Mouse (Mus musculus): ENCODE measurements around the gene Steap1. TPM values are rescaled to one million over a fixed set of nuclear protein-coding genes. Genes with fewer than 3 reads are reported as not detected.

Steap1 gene
- total and polyA plus RNA-seq, 2 experiments from 2014 or later = 0.11 to 0.70 TPM

GRCm38 (mm10) chr5:5693956-5694653 lies 55.0 kb downstream of the Steap1 start, which contains the start of gene Steap2:
TSS of gene Steap2 (minus strand) at chr5:5694578.
- Histone ChIP-seq H3K27ac (ENCODE audit: low read depth) (no peak within 1 kb of the TSS), H3K9me3 (replicated peaks; ENCODE audit: control insufficient read depth, low read length) (no peaks in the 10 kb centered on the region), H3K4me1 (ENCODE audit: control insufficient read depth, insufficient read depth) (no peaks in the 10 kb centered on the region; the same call in 1 of the 2 replicates), H3K4me3 (ENCODE audit: low read depth, low read length) (peak within 1 kb of the TSS; percentile 60), H3K27me3 (ENCODE audit: control insufficient read depth, insufficient read depth, low read length) (peaks cover 3% of the 10 kb centered on the region; the same call in 1 of the 2 replicates), H3K9ac (replicated peaks; ENCODE audit: low read depth, low read length) (peak within 1 kb of the TSS; percentile 69), H3K36me3 (replicated peaks; ENCODE audit: control insufficient read depth, insufficient read depth, low read length) (no peaks in the 10 kb centered on the region), H3K4me2 (ENCODE audit: low read depth, low read length) (peak within 1 kb of the TSS; percentile 89)
- ATAC-seq (ENCODE audit: insufficient read depth, low read depth) (peak; percentile 82), DNase-seq (ENCODE audit: low spot score) (peak; percentile 44)
- under 1% methylated on average over 57 of the region's 66 CpGs for WGBS
- no peak for TF ChIP-seq CTCF (IDR thresholded peaks at IDR 0.05; ENCODE audit: low read depth)

- no peak for TF ChIP-seq CTCF (IDR thresholded peaks at IDR 0.05; ENCODE audit: low read depth)
- TF ChIP-seq EP300 (IDR thresholded peaks at IDR 0.05; ENCODE audit: low read depth) = no peak
- peak overlapping the region; percentile 89 for H3K4me2 ChIP-seq (ENCODE audit: low read depth, low read length)
- H3K9me3 ChIP-seq (replicated peaks; ENCODE audit: control insufficient read depth, low read length) = no peaks in the 10 kb centered on the region
- H3K4me3 ChIP-seq (ENCODE audit: low read depth, low read length) = peak overlapping the region; percentile 60
- no peak overlapping the region for H3K27ac ChIP-seq (ENCODE audit: low read depth)
- H3K4me1 ChIP-seq (ENCODE audit: control insufficient read depth, insufficient read depth) = no peaks in the 10 kb centered on the region; the same call in 1 of the 2 replicates
- peaks cover 3% of the 10 kb centered on the region; the same call in 1 of the 2 replicates for H3K27me3 ChIP-seq (ENCODE audit: control insufficient read depth, insufficient read depth, low read length)
- no peaks in the 10 kb centered on the region for H3K36me3 ChIP-seq (replicated peaks; ENCODE audit: control insufficient read depth, insufficient read depth, low read length)
- WGBS = under 1% methylated on average over 26 of the region's 29 CpGs
- DNase-seq (ENCODE audit: low spot score) (no peak), ATAC-seq (ENCODE audit: insufficient read depth, low read depth) (peak; percentile 59)
- H3K9ac ChIP-seq (replicated peaks; ENCODE audit: low read depth, low read length) = peak overlapping the region; percentile 69
These were observed 55.6 kb downstream of the Steap1 start for GRCm38 (mm10) chr5:5693541-5693955.

GRCm38 (mm10) chr5:5692167-5692738 lies 56.9 kb downstream of the Steap1 start:
- Histone ChIP-seq H3K27ac (ENCODE audit: low read depth) (no peak overlapping the region), H3K9me3 (replicated peaks; ENCODE audit: control insufficient read depth, low read length) (no peaks in the 10 kb centered on the region), H3K4me2 (ENCODE audit: low read depth, low read length) (no peak overlapping the region), H3K9ac (replicated peaks; ENCODE audit: low read depth, low read length) (no peak overlapping the region), H3K27me3 (ENCODE audit: control insufficient read depth, insufficient read depth, low read length) (peaks cover 3% of the 10 kb centered on the region; the same call in 1 of the 2 replicates), H3K4me3 (ENCODE audit: low read depth, low read length) (no peak overlapping the region), H3K36me3 (replicated peaks; ENCODE audit: control insufficient read depth, insufficient read depth, low read length) (no peaks in the 10 kb centered on the region), H3K4me1 (ENCODE audit: control insufficient read depth, insufficient read depth) (no peaks in the 10 kb centered on the region; the same call in 1 of the 2 replicates)
- ATAC-seq (ENCODE audit: insufficient read depth, low read depth) = no peak
- no peak for TF ChIP-seq CTCF (IDR thresholded peaks at IDR 0.05; ENCODE audit: low read depth)
- no peak for TF ChIP-seq EP300 (IDR thresholded peaks at IDR 0.05; ENCODE audit: low read depth)
- 60% methylated on average over 4 of the region's 4 CpGs for WGBS
- no peak for DNase-seq (ENCODE audit: low spot score)

DNA sequence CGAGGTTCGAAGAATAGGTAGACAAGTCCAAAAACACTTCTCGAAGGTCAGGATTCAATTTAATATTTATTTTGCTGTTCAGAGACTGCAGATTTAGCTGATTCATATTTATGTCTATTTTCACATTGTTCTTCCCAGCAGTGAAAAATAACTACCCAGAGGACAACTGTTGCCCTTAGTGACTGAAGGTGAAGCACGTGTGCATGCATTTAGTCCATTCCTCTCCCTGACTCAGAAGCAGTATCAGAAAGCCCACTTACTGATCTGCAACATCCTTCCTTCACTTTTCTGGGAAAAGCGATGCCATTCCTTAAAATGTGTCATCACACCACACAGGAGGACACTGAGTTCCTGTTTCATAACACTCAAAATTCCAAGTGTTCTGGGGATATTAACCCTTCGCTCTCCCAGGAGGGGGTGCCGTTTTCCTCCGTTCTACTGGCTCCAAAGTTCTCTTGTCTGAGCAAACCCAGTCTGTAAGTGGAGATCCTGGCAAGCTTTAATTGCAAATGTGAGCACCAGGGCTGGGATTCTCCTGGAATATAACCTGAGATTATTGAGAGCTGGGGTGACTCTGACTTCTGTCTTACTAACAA lies 60.1 kb downstream of the Steap1 start:
- peaks cover 3% of the 10 kb centered on the region; the same call in 1 of the 2 replicates for H3K27me3 ChIP-seq (ENCODE audit: control insufficient read depth, insufficient read depth, low read length)
- H3K9ac ChIP-seq (replicated peaks; ENCODE audit: low read depth, low read length) = no peak overlapping the region
- H3K27ac ChIP-seq (ENCODE audit: low read depth) = no peak overlapping the region
- TF ChIP-seq EP300 (IDR thresholded peaks at IDR 0.05; ENCODE audit: low read depth) (no peak), CTCF (IDR thresholded peaks at IDR 0.05; ENCODE audit: low read depth) (no peak)
- no peaks in the 10 kb centered on the region for H3K9me3 ChIP-seq (replicated peaks; ENCODE audit: control insufficient read depth, low read length)
- ATAC-seq (ENCODE audit: insufficient read depth, low read depth) (no peak), DNase-seq (ENCODE audit: low spot score) (no peak)
- no peaks in the 10 kb centered on the region; the same call in 1 of the 2 replicates for H3K4me1 ChIP-seq (ENCODE audit: control insufficient read depth, insufficient read depth)
- WGBS = 73% methylated on average over 8 of the region's 8 CpGs
- H3K36me3 ChIP-seq (replicated peaks; ENCODE audit: control insufficient read depth, insufficient read depth, low read length) = no peaks in the 10 kb centered on the region
- no peak overlapping the region for H3K4me3 ChIP-seq (ENCODE audit: low read depth, low read length)
- no peak overlapping the region for H3K4me2 ChIP-seq (ENCODE audit: low read depth, low read length)

DNA sequence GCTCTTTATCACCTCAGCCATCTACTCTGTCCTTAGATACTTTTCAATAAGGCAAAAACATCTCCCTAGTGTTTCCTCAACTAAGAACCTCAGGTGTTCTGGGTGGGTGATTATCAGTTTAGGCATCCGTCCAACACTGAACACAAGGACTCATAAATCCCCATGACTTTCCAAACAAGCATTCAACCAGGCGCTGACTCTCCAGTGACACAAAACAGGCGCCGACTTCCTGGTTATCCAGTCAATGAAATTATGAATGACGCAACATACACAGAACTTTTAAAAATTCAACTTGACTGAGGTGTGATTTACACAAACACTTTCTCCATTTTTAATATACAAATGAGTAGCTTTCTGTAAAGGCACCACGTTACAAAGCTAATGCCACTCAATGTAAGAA lies 60.9 kb downstream of the Steap1 start:
- Histone ChIP-seq H3K4me1 (ENCODE audit: control insufficient read depth, insufficient read depth) (no peaks in the 10 kb centered on the region), H3K36me3 (replicated peaks; ENCODE audit: control insufficient read depth, insufficient read depth, low read length) (no peaks in the 10 kb centered on the region), H3K4me3 (ENCODE audit: low read depth, low read length) (no peak overlapping the region), H3K27me3 (ENCODE audit: control insufficient read depth, insufficient read depth, low read length) (peaks cover 3% of the 10 kb centered on the region; the same call in 1 of the 2 replicates), H3K9ac (replicated peaks; ENCODE audit: low read depth, low read length) (no peak overlapping the region), H3K4me2 (ENCODE audit: low read depth, low read length) (no peak overlapping the region), H3K9me3 (replicated peaks; ENCODE audit: control insufficient read depth, low read length) (no peaks in the 10 kb centered on the region), H3K27ac (ENCODE audit: low read depth) (no peak overlapping the region)
- TF ChIP-seq EP300 (IDR thresholded peaks at IDR 0.05; ENCODE audit: low read depth) (no peak), CTCF (IDR thresholded peaks at IDR 0.05; ENCODE audit: low read depth) (no peak)
- no peak for ATAC-seq (ENCODE audit: insufficient read depth, low read depth)
- 54% methylated on average over 6 of the region's 6 CpGs for WGBS
- DNase-seq (ENCODE audit: low spot score) = no peak

Measured in heart, postnatal 0 days (tissue).